Mouse (Mus musculus) adrenal gland, postnatal 25 days (tissue): ENCODE data around the gene Txk. TPM values are rescaled to one million over a fixed set of nuclear protein-coding genes. Genes with fewer than 3 reads are reported as not detected.

Source experiments
- total RNA-seq: library from RNA; stranded (reverse); gene quantifications from 2 replicates; pipeline ENCODE4 v1.2.3, GENCODE M21; 2021

Gene Txk
- total RNA-seq, 1 experiment from 2014 or later = not detected

Other genes with a start within 250 kb of the Txk start
- not detected in 2 replicates for gene Corin, start 248.3 kb downstream of the Txk start, total RNA-seq
- 15.1 and 21.6 TPM in 2 replicates for gene Nfxl1, start 193.1 kb downstream of the Txk start, total RNA-seq
- not detected in 2 replicates for gene Zar1, start 171.5 kb downstream of the Txk start, total RNA-seq
- 1.7 and 2.1 TPM in 2 replicates for gene Gm5868, start 165.2 kb downstream of the Txk start, total RNA-seq
- not detected in 2 replicates for gene Cnga1, start 108.5 kb downstream of the Txk start, total RNA-seq
- 0.21 and 4.8 TPM in 2 replicates for gene Nipal1, start 105.0 kb downstream of the Txk start, total RNA-seq
- gene Tec, start 115.7 kb upstream of the Txk start, total RNA-seq = 2.1 and 2.3 TPM in 2 replicates
- 57.9 and 59.1 TPM in 2 replicates for gene Slain2, start 161.5 kb upstream of the Txk start, total RNA-seq
- gene Gm10135, start 221.9 kb upstream of the Txk start, total RNA-seq = not detected in 2 replicates